Mouse (Mus musculus) liver, embryonic 14.5 days (tissue): ENCODE measurements around the gene Gramd1b.

ENCODE experiments used
- CTCF ChIP-seq: IDR thresholded peaks from 2 replicates; pipeline ENCODE4 v1.5.1; 2016; ENCODE audit warnings: antibody characterized with exemption, low read depth, control low read depth
- EP300 ChIP-seq: IDR thresholded peaks from 2 replicates; pipeline ENCODE4 v1.6.1; 2016; ENCODE audit warnings: antibody characterized with exemption, low read depth

- TF ChIP-seq CTCF (no peak), EP300 (no peak)
Measured at GRCm38 (mm10) chr9:40293286-40293685, 237.9 kb downstream of the Gramd1b start.
